ENCODE assay signal across 12 mouse cellular contexts in genomic region chr6:99335174-99335830, GRCm38 (mm10).
DNase-seq lines count a peak whose midpoint lies in the region; ATAC-seq and TF ChIP-seq lines count a peak whose summit lies in the region.
"Had no signal": no experiment of that assay in that cellular context is flagged by ENCODE, and none has a peak within 500 bp of the region (broad histone marks: within the 10 kb centered on the region; RNA-seq: fewer than 3 reads in every experiment).

No protein-coding gene starts in this region.

- no peak overlapping the region for H3K4me3 ChIP-seq in lung, postnatal 0 days (ENCODE audit: low read depth, low read length)
- H3K4me3 ChIP-seq in lung, adult 2 months (replicated peaks; ENCODE audit: extremely low read depth, low read depth, low read length) = no peak overlapping the region
- no peak overlapping the region for H3K4me3 ChIP-seq in kidney, postnatal 0 days (replicated peaks; ENCODE audit: low read depth, low read length)
- no peak overlapping the region for H3K4me3 ChIP-seq in intestine, postnatal 0 days (ENCODE audit: low read depth, low read length)
- H3K4me3 ChIP-seq: hindbrain, embryonic 15.5 days; liver, embryonic 13.5 days had no signal

- peak; percentile 65 for ATAC-seq in lung, postnatal 0 days
- no peak for ATAC-seq in kidney, postnatal 0 days (replicated peaks; ENCODE audit: low FRiP score, low read depth)
- peak; percentile 60 for ATAC-seq in neutrophil, adult 5-6 weeks (ENCODE audit: extremely low read depth, insufficient number of reproducible peaks, low FRiP score, poor library complexity, severe bottlenecking)
- ATAC-seq in intestine, postnatal 0 days = no peak

- TF ChIP-seq POLR2A in lung, adult 2 months (IDR thresholded peaks at IDR 0.05; ENCODE audit: borderline replicate concordance, extremely low read depth, low read depth, low read length) = no peak

- peak; percentile 36 for DNase-seq in adrenal gland, adult 2 months
- no peak for DNase-seq in adrenal gland, adult 18-20 months (ENCODE audit: low spot score in 2 of 2)
- peak; percentile 66 for DNase-seq in lung, postnatal 0 days (ENCODE audit: low spot score)
- no peak for DNase-seq in lung, adult 2 months
- DNase-seq in kidney, postnatal 0 days (ENCODE audit: low spot score) = peak; percentile 72
- DNase-seq in cerebellum, adult 11 months = no peak
- DNase-seq: cerebellum, postnatal 14 days; liver, embryonic 13.5 days; midbrain, embryonic 14.5 days had no signal

- H3K36me3 ChIP-seq in lung, postnatal 0 days (ENCODE audit: insufficient read depth, low read length) = no peaks in the 10 kb centered on the region
- no peaks in the 10 kb centered on the region for H3K36me3 ChIP-seq in kidney, postnatal 0 days (ENCODE audit: insufficient read depth, low read length)
- H3K36me3 ChIP-seq in intestine, postnatal 0 days (ENCODE audit: control insufficient read depth, insufficient read depth) = no peaks in the 10 kb centered on the region; the same call in 1 of the 2 replicates
- H3K36me3 ChIP-seq: hindbrain, embryonic 15.5 days; liver, embryonic 13.5 days had no signal

- no peak for TF ChIP-seq CTCF in lung, postnatal 0 days (IDR thresholded peaks at IDR 0.05)
- no peak for TF ChIP-seq CTCF in lung, adult 2 months (IDR thresholded peaks at IDR 0.05; ENCODE audit: insufficient read depth, low read length)
- no peak for TF ChIP-seq CTCF in kidney, postnatal 0 days (IDR thresholded peaks at IDR 0.05; ENCODE audit: low read depth)
- no peak for TF ChIP-seq CTCF in intestine, postnatal 0 days (IDR thresholded peaks at IDR 0.05; ENCODE audit: low read depth)

- no peak overlapping the region for H3K9ac ChIP-seq in lung, postnatal 0 days (replicated peaks; ENCODE audit: low read depth)
- no peak overlapping the region for H3K9ac ChIP-seq in kidney, postnatal 0 days (ENCODE audit: low read depth, low read length)
- no peak overlapping the region for H3K9ac ChIP-seq in intestine, postnatal 0 days (ENCODE audit: low read depth, low read length)
- H3K9ac ChIP-seq: hindbrain, embryonic 15.5 days; liver, embryonic 13.5 days had no signal

- peak; percentile 73 for TF ChIP-seq EP300 in lung, postnatal 0 days (IDR thresholded peaks at IDR 0.05)

- H3K4me1 ChIP-seq in lung, postnatal 0 days (ENCODE audit: insufficient read depth, low read depth, low read length) = 0 out of 2 replicates have a peak, but pooled peaks cover 3% of the 10 kb centered on the region
- H3K4me1 ChIP-seq in lung, adult 2 months (ENCODE audit: control insufficient read depth, insufficient read depth, low read length) = peaks cover 6% of the 10 kb centered on the region
- H3K4me1 ChIP-seq in kidney, postnatal 0 days (replicated peaks; ENCODE audit: insufficient read depth, low read length) = peaks cover 15% of the 10 kb centered on the region; the same call in 1 of the 2 replicates
- peaks cover 9% of the 10 kb centered on the region; the same call in 1 of the 2 replicates for H3K4me1 ChIP-seq in intestine, postnatal 0 days (replicated peaks; ENCODE audit: control insufficient read depth, insufficient read depth, low read length)

- H3K9me3 ChIP-seq in lung, postnatal 0 days (ENCODE audit: low read length) = no peaks in the 10 kb centered on the region
- H3K9me3 ChIP-seq in kidney, postnatal 0 days (replicated peaks; ENCODE audit: low read length) = no peaks in the 10 kb centered on the region
- H3K9me3 ChIP-seq in intestine, postnatal 0 days (ENCODE audit: control insufficient read depth) = no peaks in the 10 kb centered on the region
- H3K9me3 ChIP-seq: hindbrain, embryonic 15.5 days; liver, embryonic 13.5 days had no signal

- 0 out of 2 replicates have a peak overlapping the region, but pooled peaks have one; percentile 5 for H3K4me2 ChIP-seq in lung, postnatal 0 days (replicated peaks; ENCODE audit: low read depth, low read length)
- 0 out of 2 replicates have a peak overlapping the region, but pooled peaks have one; percentile 16 for H3K4me2 ChIP-seq in kidney, postnatal 0 days (ENCODE audit: low read length)
- no peak overlapping the region for H3K4me2 ChIP-seq in intestine, postnatal 0 days (replicated peaks; ENCODE audit: low read depth)
- H3K4me2 ChIP-seq: hindbrain, embryonic 15.5 days; liver, embryonic 13.5 days had no signal

- H3K27me3 ChIP-seq in lung, postnatal 0 days (replicated peaks; ENCODE audit: insufficient read depth, low read length) = no peaks in the 10 kb centered on the region
- H3K27me3 ChIP-seq in kidney, postnatal 0 days (ENCODE audit: insufficient read depth, low read length) = no peaks in the 10 kb centered on the region
- no peaks in the 10 kb centered on the region for H3K27me3 ChIP-seq in intestine, postnatal 0 days (replicated peaks; ENCODE audit: control insufficient read depth, insufficient read depth, low read length)
- H3K27me3 ChIP-seq: liver, embryonic 13.5 days had no signal

- no peak overlapping the region for H3K27ac ChIP-seq in lung, postnatal 0 days (ENCODE audit: low read length)
- no peak overlapping the region for H3K27ac ChIP-seq in kidney, postnatal 0 days
- H3K27ac ChIP-seq in intestine, postnatal 0 days (ENCODE audit: low read depth, low read length) = no peak overlapping the region
- H3K27ac ChIP-seq: hindbrain, embryonic 15.5 days; liver, embryonic 13.5 days had no signal

- 58% methylated on average over 13 of the region's 13 CpGs for WGBS in lung, postnatal 0 days
- 52% methylated on average over 13 of the region's 13 CpGs for WGBS in lung, adult 2 months
- 36% methylated on average over 13 of the region's 13 CpGs for WGBS in kidney, postnatal 0 days
- WGBS in intestine, postnatal 0 days = 70% methylated on average over 13 of the region's 13 CpGs

Comparison
In these comparisons a context has a peak if more than half of its experiments do, and no peak if none do; other contexts are left out.
1. DNase-seq: peak in adrenal gland, adult 2 months (single experiment), lung, postnatal 0 days (single experiment) and kidney, postnatal 0 days (single experiment); none in adrenal gland, adult 18-20 months (0 of 2), lung, adult 2 months (single experiment) and cerebellum, adult 11 months (single experiment).
2. ATAC-seq: peak in lung, postnatal 0 days (single experiment) and neutrophil, adult 5-6 weeks (single experiment); none in kidney, postnatal 0 days (single experiment) and intestine, postnatal 0 days (single experiment).